Mouse (Mus musculus): ENCODE measurements at regions not wholly inside any gene's neighbourhood (a gene's known extent, or its start where the extent isn't known, plus 50 kb on each side); places are given as distances from the start of the nearest gene placed in this dataset.

DNA sequence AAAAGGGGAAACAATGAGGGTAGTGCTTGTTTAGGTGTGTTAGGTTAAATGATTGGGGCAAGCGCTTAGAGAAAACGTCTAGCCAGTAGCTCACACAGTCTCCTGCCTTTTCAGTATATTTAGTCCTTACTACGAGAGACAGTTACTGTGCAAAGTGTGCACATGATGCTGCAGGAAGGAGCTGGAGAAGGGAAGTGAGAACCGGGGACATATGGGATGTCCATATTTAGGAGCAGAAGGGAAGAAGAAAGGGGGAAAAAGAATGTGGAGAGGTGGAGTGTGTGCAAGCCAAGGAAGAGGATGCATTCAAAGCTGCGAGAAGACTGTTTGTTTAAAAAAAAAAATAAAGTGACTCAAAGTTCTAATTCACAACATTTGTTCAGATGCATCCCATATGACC lies 227.8 kb upstream of the Sash1 start:
- Histone ChIP-seq H3K9ac (replicated peaks; ENCODE audit: low read length) (no peak overlapping the region), H3K36me3 (ENCODE audit: insufficient read depth, low read length) (no peaks in the 10 kb centered on the region), H3K27ac (ENCODE audit: low read length) (no peak overlapping the region), H3K4me1 (ENCODE audit: insufficient read depth, low read length) (0 out of 2 replicates have a peak, but pooled peaks cover 5% of the 10 kb centered on the region), H3K4me3 (ENCODE audit: low read length) (no peak overlapping the region), H3K4me2 (replicated peaks; ENCODE audit: low read depth, low read length) (no peak overlapping the region), H3K9me3 (ENCODE audit: low read length) (no peaks in the 10 kb centered on the region), H3K27me3 (ENCODE audit: insufficient read depth, low read length) (no peaks in the 10 kb centered on the region)
- no peak for ATAC-seq (ENCODE audit: low FRiP score, low TSS enrichment)
- WGBS, result 80% methylated on average over 5 of the region's 5 CpGs

- WGBS, result 89% methylated on average over 3 of the region's 3 CpGs
Observed at GRCm38 (mm10) chr10:9111051-9111450, 225.2 kb upstream of the Sash1 start.

GRCm38 (mm10) chr10:9096207-9096606 lies 210.3 kb upstream of the Sash1 start:
- 81% methylated on average over 2 of the region's 2 CpGs for WGBS
- no peak overlapping the region for H3K27ac ChIP-seq (ENCODE audit: low read length)

More at GRCm38 (mm10) chr10:9111051-9111450, 225.2 kb upstream of the Sash1 start:
- no peak for ATAC-seq (ENCODE audit: low FRiP score, low TSS enrichment)
- H3K9me3 ChIP-seq (ENCODE audit: low read length), result no peaks in the 10 kb centered on the region
- H3K27ac ChIP-seq (ENCODE audit: low read length), result no peak overlapping the region
- H3K4me2 ChIP-seq (replicated peaks; ENCODE audit: low read depth, low read length), result no peak overlapping the region
- no peaks in the 10 kb centered on the region for H3K27me3 ChIP-seq (ENCODE audit: insufficient read depth, low read length)
- H3K4me3 ChIP-seq (ENCODE audit: low read length), result no peak overlapping the region
- no peaks in the 10 kb centered on the region for H3K36me3 ChIP-seq (ENCODE audit: insufficient read depth, low read length)
- H3K4me1 ChIP-seq (ENCODE audit: insufficient read depth, low read length), result no peaks in the 10 kb centered on the region
- no peak overlapping the region for H3K9ac ChIP-seq (replicated peaks; ENCODE audit: low read length)

DNA sequence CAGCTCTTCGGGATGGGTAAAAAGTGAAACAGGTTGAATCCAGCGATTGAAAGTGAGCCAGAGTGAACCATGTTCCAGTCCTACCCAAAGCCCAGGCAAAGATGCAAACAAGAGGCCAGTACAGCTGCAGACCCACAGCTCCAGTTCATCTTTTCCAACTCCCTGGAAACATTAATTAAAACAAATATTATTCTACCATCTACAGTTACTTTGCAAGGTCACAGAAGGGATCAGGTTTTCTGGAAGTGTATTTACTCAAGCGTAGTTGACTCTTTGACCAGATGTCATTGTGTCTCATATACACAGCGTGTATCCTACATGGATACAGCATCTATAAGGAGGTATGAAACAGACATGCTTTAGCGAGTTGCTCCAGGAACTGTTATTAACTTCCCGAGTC lies 209.3 kb upstream of the Sash1 start:
- peak; percentile 73 for ATAC-seq (ENCODE audit: low FRiP score, low TSS enrichment)
- 0 out of 2 replicates have a peak overlapping the region, but pooled peaks have one; percentile 5 for H3K27ac ChIP-seq (ENCODE audit: low read length)
- no peaks in the 10 kb centered on the region for H3K36me3 ChIP-seq (ENCODE audit: insufficient read depth, low read length)
- H3K27me3 ChIP-seq (ENCODE audit: insufficient read depth, low read length), result no peaks in the 10 kb centered on the region
- WGBS, result 25% methylated on average over 6 of the region's 6 CpGs
- H3K4me1 ChIP-seq (ENCODE audit: insufficient read depth, low read length), result no peaks in the 10 kb centered on the region
- H3K9me3 ChIP-seq (ENCODE audit: low read length), result no peaks in the 10 kb centered on the region
- H3K4me2 ChIP-seq (replicated peaks; ENCODE audit: low read depth, low read length), result no peak overlapping the region
- no peak overlapping the region for H3K9ac ChIP-seq (replicated peaks; ENCODE audit: low read length)
- H3K4me3 ChIP-seq (ENCODE audit: low read length), result no peak overlapping the region

More at GRCm38 (mm10) chr10:9096207-9096606, 210.3 kb upstream of the Sash1 start:
- Histone ChIP-seq H3K36me3 (ENCODE audit: insufficient read depth, low read length) (no peaks in the 10 kb centered on the region), H3K27me3 (ENCODE audit: insufficient read depth, low read length) (no peaks in the 10 kb centered on the region), H3K9me3 (ENCODE audit: low read length) (no peaks in the 10 kb centered on the region), H3K4me1 (ENCODE audit: insufficient read depth, low read length) (no peaks in the 10 kb centered on the region), H3K9ac (replicated peaks; ENCODE audit: low read length) (no peak overlapping the region), H3K4me2 (replicated peaks; ENCODE audit: low read depth, low read length) (no peak overlapping the region), H3K4me3 (ENCODE audit: low read length) (no peak overlapping the region)
- ATAC-seq (ENCODE audit: low FRiP score, low TSS enrichment), result no peak

DNA sequence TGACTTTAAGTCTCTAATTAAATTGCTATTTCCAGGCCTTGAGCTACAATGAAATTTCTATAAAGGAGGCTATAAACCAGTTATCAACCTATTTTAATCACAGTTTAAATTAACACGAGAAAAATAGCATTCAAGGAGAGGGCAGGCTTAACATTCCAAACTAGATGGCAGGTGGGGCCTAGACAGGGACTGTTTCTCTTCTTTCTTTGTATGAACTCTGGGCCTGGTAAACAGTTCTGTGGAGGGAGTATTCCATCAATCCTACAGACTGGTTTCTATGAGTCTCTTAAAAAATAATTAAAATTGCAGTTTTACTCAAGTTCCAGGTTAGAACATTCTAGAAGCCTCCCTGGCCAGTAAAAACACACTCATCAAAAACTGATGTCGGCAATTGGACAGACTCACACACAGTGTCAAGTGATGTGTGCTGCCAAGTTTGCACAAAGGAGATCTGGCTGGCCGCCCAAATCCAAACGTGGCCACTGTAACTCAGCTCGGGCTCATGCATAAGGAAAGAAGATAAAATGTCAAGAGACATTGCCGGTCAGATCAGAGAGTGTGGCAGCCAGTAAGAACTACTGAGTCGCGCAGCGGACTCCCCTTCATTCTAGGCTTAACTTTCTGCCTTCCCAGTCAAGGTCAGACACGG lies 206.5 kb upstream of the Sash1 start:
- Histone ChIP-seq H3K4me1 (ENCODE audit: insufficient read depth, low read length) (no peaks in the 10 kb centered on the region), H3K27me3 (ENCODE audit: insufficient read depth, low read length) (no peaks in the 10 kb centered on the region), H3K27ac (ENCODE audit: low read length) (no peak overlapping the region), H3K9ac (replicated peaks; ENCODE audit: low read length) (no peak overlapping the region), H3K36me3 (ENCODE audit: insufficient read depth, low read length) (no peaks in the 10 kb centered on the region), H3K9me3 (ENCODE audit: low read length) (no peaks in the 10 kb centered on the region), H3K4me3 (ENCODE audit: low read length) (no peak overlapping the region), H3K4me2 (replicated peaks; ENCODE audit: low read depth, low read length) (no peak overlapping the region)
- peak; percentile 36; the same call in 1 of the 2 replicates for ATAC-seq (ENCODE audit: low FRiP score, low TSS enrichment)
- WGBS, result 39% methylated on average over 10 of the region's 10 CpGs

GRCm38 (mm10) chr10:9090961-9091360 lies 205.1 kb upstream of the Sash1 start:
- H3K4me1 ChIP-seq (ENCODE audit: insufficient read depth, low read length), result no peaks in the 10 kb centered on the region
- no peaks in the 10 kb centered on the region for H3K9me3 ChIP-seq (ENCODE audit: low read length)
- ATAC-seq (ENCODE audit: low FRiP score, low TSS enrichment), result no peak
- H3K27me3 ChIP-seq (ENCODE audit: insufficient read depth, low read length), result no peaks in the 10 kb centered on the region
- no peak overlapping the region for H3K4me3 ChIP-seq (ENCODE audit: low read length)
- H3K36me3 ChIP-seq (ENCODE audit: insufficient read depth, low read length), result no peaks in the 10 kb centered on the region
- WGBS, result 87% methylated on average over 6 of the region's 6 CpGs
- no peak overlapping the region for H3K4me2 ChIP-seq (replicated peaks; ENCODE audit: low read depth, low read length)
- no peak overlapping the region for H3K9ac ChIP-seq (replicated peaks; ENCODE audit: low read length)
- no peak overlapping the region for H3K27ac ChIP-seq (ENCODE audit: low read length)

- no peaks in the 10 kb centered on the region for H3K9me3 ChIP-seq (ENCODE audit: low read length)
- H3K4me2 ChIP-seq (replicated peaks; ENCODE audit: low read depth, low read length), result no peak overlapping the region
- H3K4me3 ChIP-seq (ENCODE audit: low read length), result no peak overlapping the region
- no peak overlapping the region for H3K9ac ChIP-seq (replicated peaks; ENCODE audit: low read length)
- H3K27me3 ChIP-seq (ENCODE audit: insufficient read depth, low read length), result no peaks in the 10 kb centered on the region
- H3K36me3 ChIP-seq (ENCODE audit: insufficient read depth, low read length), result no peaks in the 10 kb centered on the region
- ATAC-seq (ENCODE audit: low FRiP score, low TSS enrichment), result no peak
- no peaks in the 10 kb centered on the region for H3K4me1 ChIP-seq (ENCODE audit: insufficient read depth, low read length)
- no peak overlapping the region for H3K27ac ChIP-seq (ENCODE audit: low read length)
- WGBS, result 89% methylated on average over 3 of the region's 3 CpGs
Observed at GRCm38 (mm10) chr10:9087871-9088270, 202.0 kb upstream of the Sash1 start.

GRCm38 (mm10) chr10:9087171-9087570 lies 201.3 kb upstream of the Sash1 start:
- H3K36me3 ChIP-seq (ENCODE audit: insufficient read depth, low read length), result no peaks in the 10 kb centered on the region
- no peaks in the 10 kb centered on the region for H3K9me3 ChIP-seq (ENCODE audit: low read length)
- 64% methylated on average over 3 of the region's 3 CpGs for WGBS
- H3K27me3 ChIP-seq (ENCODE audit: insufficient read depth, low read length), result no peaks in the 10 kb centered on the region
- H3K4me2 ChIP-seq (replicated peaks; ENCODE audit: low read depth, low read length), result no peak overlapping the region
- no peak overlapping the region for H3K4me3 ChIP-seq (ENCODE audit: low read length)
- no peaks in the 10 kb centered on the region for H3K4me1 ChIP-seq (ENCODE audit: insufficient read depth, low read length)
- H3K27ac ChIP-seq (ENCODE audit: low read length), result no peak overlapping the region
- no peak overlapping the region for H3K9ac ChIP-seq (replicated peaks; ENCODE audit: low read length)
- ATAC-seq (ENCODE audit: low FRiP score, low TSS enrichment), result no peak

- no peaks in the 10 kb centered on the region for H3K9me3 ChIP-seq (ENCODE audit: low read length)
- ATAC-seq (ENCODE audit: low FRiP score, low TSS enrichment), result no peak
- H3K9ac ChIP-seq (replicated peaks; ENCODE audit: low read length), result no peak overlapping the region
- H3K4me3 ChIP-seq (ENCODE audit: low read length), result no peak overlapping the region
- no peaks in the 10 kb centered on the region for H3K27me3 ChIP-seq (ENCODE audit: insufficient read depth, low read length)
- no peaks in the 10 kb centered on the region for H3K36me3 ChIP-seq (ENCODE audit: insufficient read depth, low read length)
- no peak overlapping the region for H3K4me2 ChIP-seq (replicated peaks; ENCODE audit: low read depth, low read length)
- WGBS, result 71% methylated on average over 2 of the region's 2 CpGs
- no peak overlapping the region for H3K27ac ChIP-seq (ENCODE audit: low read length)
- no peaks in the 10 kb centered on the region for H3K4me1 ChIP-seq (ENCODE audit: insufficient read depth, low read length)
Observed at GRCm38 (mm10) chr10:9086666-9087065, 200.8 kb upstream of the Sash1 start.

- 88% methylated on average over 7 of the region's 7 CpGs for WGBS
- ATAC-seq (ENCODE audit: low FRiP score, low TSS enrichment), result no peak
Observed at GRCm38 (mm10) chr10:9085441-9085840, 199.6 kb upstream of the Sash1 start.

More at GRCm38 (mm10) chr10:9085441-9085840, 199.6 kb upstream of the Sash1 start:
- H3K9ac ChIP-seq (replicated peaks; ENCODE audit: low read length), result no peak overlapping the region
- H3K4me1 ChIP-seq (ENCODE audit: insufficient read depth, low read length), result no peaks in the 10 kb centered on the region
- H3K36me3 ChIP-seq (ENCODE audit: insufficient read depth, low read length), result no peaks in the 10 kb centered on the region
- no peak overlapping the region for H3K4me3 ChIP-seq (ENCODE audit: low read length)
- no peak overlapping the region for H3K4me2 ChIP-seq (replicated peaks; ENCODE audit: low read depth, low read length)
- no peaks in the 10 kb centered on the region for H3K27me3 ChIP-seq (ENCODE audit: insufficient read depth, low read length)
- H3K27ac ChIP-seq (ENCODE audit: low read length), result no peak overlapping the region
- H3K9me3 ChIP-seq (ENCODE audit: low read length), result no peaks in the 10 kb centered on the region

Data from kidney, embryonic 16.5 days (tissue).